Mouse (Mus musculus) frontal cortex, postnatal 10 days (tissue): Measurements from ENCODE around the gene Ppp1r18.

ENCODE experiments used
- DNase-seq, 2 experiments: peaks; one replicate each; pipeline ENCODE4 v3.0.0; 2022; ENCODE audit warnings: low spot score in 2 of 2, mixed read lengths in 1 of 2

Gene Ppp1r18

DNA sequence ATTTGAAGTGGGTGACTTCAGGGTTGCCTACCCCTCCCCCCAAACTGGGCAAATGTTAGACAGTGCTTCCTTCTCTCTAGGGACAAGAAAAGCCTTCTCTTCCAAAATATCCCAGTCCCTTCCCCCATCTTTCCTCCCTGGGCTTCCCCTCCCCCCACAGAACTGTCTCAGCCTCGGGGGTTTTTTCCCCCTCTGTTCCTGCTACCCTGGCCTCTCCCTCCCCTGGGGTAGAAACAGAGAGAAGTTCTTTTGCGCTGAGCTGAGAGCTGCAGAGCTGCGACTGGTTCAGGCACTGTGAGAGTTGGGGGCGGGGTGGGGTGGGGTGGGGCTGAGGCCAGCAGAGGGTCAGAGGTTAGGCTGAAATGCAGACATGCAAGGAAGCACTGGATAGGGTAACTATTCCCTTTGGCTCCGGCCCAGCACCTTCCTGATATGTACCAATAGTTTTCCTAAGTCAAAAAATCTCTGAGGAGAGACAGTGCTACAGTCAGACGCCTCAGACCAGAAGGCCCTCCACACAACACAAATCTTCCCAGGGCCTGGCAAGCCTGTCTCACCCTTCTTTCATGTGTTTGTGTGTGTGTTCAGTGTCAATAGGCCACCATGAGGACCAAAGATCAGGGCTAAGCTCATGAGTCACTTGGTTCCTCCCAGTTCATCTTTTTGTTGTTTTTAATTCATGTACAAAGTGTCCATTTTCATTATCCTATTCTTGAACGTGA, 4.1 kb downstream of the Ppp1r18 start:
- peak in 1 of 2 experiments; percentile 59 for DNase-seq

DNA sequence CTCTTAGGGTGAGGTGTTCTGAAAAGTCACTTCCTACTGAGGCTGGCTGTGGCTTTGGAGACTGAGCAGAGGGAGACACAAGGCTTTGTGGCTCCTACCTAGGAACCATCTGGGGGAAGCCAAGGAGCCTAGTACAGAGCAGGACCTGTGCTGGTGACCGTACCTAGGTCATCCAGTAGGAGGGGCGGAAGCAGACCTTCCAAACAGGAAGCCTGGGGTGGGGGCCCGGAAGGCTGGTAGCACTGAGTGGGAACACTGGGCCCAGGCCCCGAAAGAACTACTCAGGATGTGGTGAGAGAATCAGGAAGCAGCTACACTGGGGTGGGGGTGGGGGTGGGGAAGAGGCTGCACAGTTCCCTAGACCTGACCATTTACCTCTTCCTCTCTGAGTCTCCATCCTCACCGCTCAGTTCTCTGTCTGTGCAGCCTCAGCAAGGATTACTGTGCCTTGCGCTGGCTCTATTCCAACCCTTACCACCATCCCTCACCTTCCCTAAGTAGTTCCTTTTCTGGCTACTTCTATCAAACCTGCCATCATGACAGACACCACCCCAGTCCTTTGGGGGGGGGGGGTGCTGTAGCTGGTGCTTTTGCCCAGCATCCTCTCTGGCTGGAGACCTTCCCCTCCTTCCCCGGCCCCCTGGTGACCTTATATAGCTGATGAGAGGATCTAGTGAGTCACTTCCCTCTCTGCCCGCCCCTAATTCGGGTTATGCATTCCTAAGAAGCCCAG, 4.9 kb downstream of the Ppp1r18 start:
- peak; percentile 52 to 67 for DNase-seq

DNA sequence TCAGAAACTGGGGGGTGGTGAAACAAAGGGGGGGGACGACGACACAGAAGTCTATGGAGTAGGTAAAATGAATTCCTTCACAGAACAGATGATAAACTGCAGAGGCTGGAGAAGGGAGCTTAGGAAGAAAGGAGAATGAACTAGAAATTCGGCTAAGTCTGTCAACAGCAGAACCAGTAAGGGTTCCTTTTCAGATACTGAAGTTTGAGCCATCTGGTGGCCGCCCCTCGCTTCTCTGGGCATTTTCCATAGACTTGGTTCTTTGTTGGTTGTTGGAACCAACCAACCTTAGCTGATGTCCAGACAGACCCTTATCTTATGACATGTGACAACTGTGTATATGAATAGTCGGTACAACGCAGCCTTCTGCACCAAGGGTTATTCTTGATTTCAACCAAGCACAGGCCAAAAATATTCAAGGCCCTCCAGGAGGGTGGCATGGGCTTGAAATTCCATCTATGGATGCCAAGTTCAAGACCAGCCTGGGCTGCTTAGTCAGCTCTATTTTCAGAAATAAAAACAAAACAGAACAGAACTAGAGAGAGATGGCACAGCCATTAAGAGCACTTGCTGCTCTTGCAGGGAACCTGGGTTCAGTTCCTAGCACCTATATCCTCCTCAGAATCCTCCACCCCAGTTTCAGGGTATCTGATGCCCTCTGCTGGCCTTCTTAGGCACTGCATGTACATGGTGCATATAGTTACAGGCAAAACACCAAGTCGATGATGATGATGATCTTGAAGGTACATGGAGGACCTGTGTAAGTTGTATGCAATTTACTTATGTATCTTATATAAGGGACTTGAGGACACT, 5.7 kb downstream of the Ppp1r18 start:
- no peak for DNase-seq

DNA sequence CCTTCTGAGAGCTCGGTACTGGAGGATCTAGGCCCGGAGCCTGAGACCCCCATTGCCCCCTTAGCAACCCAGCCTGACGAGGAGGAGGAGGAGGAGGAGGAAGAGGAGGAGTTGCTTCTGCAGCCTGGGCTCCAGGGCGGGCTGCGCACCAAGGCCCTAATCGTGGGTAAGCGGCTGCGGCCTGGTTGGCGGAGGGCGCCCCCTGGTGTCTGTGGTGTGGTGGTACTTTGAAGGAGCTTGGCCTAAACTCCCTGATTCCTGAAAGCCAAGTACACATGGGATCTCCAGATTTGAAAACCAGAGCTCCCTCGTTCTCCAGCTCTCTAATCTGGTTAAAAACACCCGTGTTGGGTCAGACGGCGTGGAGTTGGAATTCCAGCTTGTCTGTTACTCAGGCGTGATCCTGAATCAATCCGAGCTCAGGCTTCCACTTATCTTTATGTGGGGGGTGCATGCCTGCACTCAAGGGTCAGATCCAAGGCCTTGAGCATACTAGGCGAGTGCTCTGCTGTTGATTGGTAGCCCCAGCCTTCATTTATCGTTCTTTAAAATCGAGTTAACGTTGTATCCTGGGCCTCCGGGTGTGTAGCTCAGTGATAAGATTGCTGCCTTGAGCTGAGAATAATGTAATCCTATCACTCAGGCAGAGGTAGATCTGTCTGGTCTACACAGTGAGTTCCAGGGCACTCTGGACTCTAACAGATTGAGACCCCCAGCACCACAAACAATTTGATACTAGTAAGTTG, 8.6 kb downstream of the Ppp1r18 start:
- peak; percentile 69 to 81 for DNase-seq

DNA sequence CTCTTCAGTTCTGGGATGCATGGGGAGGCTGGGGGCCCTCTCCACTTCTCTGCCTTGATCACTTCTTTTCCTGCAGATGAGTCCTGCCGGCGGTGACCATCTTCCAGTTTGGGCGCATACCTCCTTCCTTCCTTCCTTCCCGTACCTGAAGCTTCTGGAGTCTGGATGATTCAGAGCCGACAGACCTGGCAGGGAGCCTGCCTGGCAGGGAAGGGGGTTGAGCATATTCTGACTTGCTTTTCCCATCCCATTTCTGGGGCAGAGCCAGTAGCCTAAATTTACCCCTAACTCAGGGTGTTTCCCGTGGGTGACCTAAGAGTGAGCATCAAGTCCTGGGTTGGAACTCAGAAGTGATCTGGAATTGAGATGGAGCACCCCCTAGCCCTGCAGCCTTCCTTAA, 9.3 kb downstream of the Ppp1r18 start:
- DNase-seq: no peak

DNA sequence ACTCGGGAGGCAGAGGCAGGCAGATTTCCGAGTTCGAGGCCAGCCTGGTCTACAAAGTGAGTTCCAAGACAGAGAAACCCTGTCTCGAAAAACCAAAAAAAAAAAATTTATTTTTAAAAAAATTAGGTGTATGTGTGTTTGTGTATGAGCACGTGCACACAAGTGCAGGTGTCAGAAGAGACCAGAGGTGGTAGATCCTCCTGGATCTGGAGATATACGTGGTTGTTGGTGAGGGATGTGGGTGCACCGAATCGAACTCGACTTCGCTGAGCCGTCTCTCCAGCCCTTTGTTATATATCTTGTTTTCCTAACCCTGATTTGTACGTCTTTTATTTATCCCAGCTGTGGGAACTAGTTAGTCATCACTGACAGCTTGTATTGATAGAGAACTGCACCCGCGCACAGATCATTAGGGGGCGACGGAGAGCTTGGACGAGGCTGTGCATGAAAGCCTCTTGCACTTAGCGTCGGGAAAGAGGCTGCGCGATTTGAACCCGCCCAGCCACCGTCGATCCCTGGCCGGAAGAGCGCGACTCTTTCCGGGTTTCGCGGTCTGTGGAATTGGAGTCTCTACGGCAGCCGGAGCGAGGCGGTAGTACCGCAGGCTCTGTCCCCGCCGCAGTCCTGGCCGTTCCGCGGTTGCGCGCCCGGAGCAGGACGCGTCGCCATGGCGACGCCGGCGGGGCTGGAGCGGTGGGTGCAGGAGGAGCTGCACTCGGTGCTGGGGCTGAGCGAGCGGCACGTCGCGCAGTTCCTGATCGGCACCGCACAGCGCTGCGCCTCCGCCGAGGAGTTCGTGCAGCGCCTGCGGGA, 14.1 kb downstream of the Ppp1r18 start, which contains the start of gene Dhx16:
Gene Dhx16, plus strand, starts transcription at position 575 of the 813 bp plus-strand sequence.
- DNase-seq: peak; percentile 92 to 95

DNA sequence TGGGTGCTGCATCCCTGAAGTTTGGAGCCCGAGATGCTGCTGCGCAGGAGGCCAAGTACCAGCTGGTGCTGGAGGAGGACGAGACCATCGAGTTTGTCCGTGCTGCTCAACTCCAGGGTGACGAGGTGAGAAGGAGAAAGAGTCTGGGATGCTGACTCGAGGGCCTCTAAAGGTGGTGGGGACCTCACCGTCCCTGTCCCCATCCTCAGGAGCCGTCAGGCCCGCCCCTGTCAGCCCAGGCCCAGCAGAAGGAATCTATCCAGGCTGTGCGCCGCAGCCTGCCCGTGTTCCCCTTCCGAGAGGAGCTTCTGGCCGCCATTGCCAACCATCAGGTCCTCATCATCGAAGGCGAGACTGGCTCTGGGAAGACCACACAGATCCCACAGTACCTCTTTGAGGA, 17.5 kb downstream of the Ppp1r18 start:
- no peak for DNase-seq

DNA sequence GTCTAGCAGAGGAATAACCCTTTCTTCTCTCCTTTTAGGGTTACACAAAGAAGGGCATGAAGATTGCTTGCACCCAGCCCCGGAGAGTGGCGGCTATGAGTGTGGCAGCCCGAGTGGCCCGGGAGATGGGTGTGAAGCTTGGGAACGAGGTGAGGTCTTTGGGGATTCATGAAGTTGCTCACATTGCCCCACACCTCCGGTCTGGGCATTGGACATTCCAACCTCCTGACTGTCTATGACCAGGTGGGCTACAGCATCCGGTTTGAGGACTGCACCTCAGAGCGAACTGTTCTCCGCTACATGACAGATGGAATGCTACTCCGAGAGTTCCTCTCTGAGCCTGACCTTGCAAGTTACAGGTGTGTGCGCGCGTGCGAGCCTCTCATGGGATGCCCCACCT, 18.4 kb downstream of the Ppp1r18 start:
- no peak for DNase-seq

DNA sequence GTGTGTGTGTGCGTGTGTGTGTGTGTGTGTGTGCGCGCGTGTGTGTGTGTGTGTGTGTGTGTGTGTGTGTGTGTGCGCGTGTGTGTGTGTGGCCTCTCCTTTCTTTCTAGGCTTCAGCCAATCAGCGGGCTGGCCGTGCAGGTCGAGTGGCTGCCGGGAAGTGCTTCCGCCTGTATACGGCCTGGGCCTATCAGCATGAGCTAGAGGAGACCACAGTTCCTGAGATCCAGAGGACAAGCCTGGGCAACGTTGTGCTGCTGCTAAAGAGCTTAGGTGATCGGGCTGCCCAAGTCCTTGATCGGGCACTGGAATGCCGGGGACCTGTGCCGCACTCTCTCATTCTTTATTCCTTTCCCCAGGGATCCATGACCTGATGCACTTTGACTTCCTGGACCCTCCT, 22.3 kb downstream of the Ppp1r18 start:
- no peak for DNase-seq

DNA sequence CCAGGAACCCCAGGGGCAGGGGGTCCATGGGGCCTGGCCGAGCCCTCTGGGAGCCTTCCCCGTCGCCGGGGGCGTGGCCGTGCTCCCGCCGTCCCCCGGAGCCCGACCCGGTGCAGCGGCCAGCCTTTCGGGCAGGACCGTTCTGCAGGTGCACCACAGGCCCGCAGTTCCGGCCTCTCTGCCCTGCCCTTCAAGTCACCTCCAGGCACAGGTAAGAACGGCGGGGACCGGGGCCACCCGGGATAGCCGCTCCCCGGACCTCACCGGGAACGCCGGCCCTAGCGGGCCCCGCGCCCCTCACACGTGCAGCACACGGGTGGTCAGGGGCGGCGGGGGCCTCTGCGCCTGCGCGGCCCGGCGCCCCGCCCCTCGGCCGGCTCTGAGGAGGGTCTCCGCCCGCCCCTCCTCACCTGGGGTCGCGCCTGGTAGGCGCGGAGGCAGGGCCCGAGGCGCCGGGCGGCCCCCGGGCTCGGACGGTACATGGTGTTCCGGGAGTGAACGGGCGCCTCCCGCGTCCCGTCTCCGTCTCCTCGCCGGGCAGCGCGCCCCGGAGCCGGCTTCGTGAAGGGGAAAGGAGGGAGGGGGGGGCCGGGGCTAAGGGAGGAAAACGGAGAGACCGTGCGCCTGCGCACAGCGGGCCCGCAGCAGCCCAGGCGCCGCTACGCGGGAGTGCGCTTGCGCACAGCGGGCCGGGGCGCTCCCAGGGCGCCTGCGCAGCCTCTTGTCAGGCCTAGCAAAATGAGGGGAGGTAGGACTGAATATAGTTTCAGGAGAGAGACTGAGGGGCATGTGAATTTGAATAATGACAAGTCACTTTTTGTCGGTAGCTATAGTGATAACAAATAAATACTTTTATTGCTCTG, 31.6 kb downstream of the Ppp1r18 start, which contains the start of gene 2310061I04Rik:
Gene 2310061I04Rik, minus strand, starts transcription at position 651 of the 863 bp plus-strand sequence.
- DNase-seq: peak; percentile 85 to 89

DNA sequence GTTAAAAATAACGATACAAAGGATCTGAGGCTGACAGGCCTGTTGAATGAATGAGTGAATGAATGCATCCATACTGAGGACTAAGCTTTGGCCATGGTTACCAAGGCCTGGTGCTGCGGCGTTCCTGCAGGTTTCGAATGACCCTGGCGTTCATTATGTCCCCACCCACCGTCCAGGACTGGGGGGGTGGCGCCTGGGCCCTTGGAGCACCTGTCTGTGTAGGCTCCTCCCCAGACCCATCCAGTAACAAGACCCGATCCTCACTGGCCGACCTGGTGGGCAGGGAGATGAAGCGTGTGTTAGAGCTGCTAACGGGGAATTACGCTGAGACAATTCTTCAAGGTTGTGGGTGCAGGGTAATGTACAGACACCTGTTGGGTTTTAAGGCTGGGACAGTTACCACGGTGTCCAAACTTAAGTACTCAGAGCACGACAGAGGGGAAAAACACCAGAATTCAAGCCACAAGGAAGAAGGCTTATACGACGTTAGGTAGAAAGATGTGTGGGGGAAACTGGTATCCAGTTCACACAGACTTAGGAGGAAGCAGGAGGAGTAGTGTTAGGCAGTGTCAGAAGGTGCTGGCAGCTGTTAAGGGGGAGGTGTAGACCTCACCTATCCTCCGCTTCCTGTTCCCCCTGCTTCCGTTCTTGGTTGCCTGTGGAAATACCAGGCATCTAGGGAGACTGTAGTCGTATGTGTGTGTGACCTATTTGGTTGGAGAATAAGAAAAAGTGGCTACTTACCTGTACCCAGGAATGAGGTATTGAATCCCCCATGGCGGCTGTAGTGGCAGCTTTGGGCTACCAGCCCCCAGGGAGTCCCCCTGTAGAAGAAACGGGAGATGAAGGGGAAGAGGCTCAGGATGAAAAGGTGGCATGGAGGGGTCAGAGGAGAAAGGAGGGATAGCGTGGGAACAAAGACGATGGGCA, 32.5 kb downstream of the Ppp1r18 start:
- no peak for DNase-seq

DNA sequence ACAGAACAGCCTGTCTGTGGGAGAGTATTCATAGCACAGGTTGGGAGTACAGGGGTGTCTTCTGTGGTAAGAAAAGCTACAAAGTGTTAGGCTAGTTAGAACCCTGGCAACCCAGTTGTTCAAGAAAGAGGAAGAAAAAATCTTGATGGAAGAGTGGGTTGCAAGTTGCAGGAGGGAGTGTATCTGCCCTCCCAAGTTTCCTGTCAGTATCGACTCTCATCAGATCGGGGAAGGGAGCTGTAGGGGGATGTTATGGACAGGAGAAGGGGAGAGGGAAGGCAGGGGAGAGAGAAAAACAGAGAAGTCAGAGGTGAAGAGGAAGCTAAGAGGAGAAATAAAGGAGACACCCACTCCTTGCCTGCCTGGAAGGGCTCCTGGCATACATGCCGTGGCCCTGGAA, 35.2 kb downstream of the Ppp1r18 start:
- DNase-seq: no peak

DNA sequence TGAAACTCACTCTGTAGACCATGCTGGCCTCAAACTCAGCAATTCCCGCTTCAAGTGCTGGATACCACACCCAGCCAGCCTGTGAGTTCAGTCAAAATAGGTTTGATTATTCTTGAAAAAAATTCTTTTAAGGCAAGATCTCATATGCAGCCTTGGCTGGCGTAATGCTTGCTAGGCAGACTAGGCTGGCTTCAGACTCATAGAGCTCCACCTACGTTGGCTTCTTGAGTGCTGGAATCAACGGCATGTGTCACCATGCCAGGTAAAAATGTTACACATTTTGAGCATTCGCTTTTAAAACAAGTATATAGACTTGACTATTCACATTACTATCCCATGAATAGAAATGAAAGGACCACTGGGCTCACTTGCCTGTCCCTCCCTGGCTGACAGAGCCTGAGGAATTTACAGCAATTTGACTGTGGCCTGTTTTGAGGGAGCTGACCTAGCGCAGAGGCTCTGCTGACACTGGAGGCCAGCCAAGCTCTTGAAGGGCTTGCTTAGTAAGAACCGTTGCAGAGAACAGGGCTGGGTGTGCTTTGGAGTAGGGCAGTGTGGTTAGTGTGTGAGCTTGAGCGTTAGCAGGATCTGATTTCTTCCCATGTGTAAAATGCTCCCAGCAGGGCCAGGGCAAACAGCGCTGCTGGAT, 38.1 kb downstream of the Ppp1r18 start:
- no peak for DNase-seq

DNA sequence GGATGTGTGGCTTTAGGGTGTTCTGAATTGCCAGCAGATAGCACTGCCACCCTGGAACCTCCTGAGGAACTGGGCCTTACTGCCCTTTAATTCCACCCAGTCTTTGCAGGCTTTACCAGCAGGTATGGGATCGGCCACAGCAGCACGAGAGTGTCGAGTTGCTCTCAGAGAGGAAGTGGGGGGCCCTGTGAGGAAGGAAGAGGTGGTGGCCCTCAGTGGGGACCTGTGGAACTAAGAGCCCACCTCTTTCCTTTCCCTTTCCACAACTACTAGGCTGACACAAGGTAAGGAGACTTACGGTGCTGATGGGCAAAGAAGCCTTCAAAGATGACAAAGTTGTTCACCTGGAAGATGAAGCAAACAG, 38.6 kb downstream of the Ppp1r18 start:
- no peak for DNase-seq

DNA sequence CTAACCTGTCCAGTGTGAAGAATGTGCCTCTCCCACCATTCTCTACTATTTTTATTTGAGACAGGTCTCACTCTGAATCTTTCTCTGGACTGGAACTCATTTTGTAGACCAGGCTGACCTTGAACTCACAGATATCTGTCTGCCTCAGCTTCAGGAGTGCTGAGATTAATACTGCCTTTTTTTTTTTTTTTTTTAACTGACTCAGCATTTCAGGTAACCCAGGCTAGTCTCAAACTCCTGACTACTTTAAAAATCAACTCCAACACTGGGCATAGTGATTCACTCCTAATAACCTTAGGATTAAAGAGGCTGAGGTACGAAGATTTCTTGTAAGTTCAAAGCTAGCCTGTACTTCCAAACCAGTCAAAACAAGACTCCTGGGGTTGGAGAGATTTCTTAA, 40.2 kb downstream of the Ppp1r18 start:
- DNase-seq: no peak

DNA sequence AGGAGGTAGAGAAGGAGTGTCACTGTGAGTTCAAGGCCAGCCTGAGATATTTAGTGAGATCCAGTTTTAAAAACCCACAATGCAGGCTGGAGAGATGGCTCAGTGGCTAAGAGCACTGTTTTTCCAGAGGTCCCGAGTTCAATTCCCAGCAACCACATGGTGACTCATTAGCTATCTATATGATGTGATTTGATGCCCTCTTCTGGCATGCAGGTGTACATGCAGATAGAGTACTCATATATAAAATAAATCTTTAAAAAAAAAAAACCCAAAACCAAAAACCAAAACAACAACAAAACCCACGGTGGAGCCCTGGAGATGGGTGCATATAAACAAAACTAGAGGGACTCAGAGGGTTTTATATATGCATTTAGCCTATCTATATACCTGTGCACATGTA, 42.2 kb downstream of the Ppp1r18 start:
- DNase-seq: no peak

DNA sequence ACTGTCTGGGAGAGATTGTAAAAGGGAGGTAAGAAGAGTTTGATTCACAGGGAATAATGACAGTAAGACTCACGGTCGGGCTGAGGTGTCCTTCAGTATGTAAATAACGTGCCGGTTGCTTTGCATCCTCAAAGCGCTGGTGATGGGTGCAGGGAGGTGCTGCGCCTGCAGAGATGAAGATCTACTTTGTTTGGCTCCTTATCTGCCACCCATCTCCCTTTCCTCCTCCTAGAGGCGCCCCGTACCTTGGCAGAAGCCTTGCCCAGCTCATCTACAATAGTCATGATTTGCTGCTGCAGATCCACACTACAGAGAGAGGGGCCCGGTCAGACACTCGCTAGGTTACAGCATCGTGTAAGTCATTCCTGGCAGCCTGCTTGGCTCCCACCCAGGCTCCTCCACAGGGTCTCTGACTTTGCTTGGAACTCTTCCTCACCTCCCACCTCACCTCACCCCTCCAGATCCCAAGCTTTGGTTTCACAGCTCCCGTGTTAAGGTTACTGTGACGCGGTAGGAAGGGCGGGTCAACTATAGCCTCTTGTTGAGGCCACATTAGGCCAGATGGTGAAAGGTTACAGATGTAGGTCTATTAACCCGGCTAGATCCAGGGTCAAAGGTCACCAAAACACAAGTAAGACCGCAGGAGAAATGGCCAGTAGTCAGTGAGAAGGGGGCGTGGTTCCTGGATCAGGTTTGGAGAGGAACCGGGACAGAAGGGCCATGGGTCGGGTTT, 44.0 kb downstream of the Ppp1r18 start:
- DNase-seq: no peak
